Mouse (Mus musculus) liver, embryonic 14.5 days (tissue): ENCODE measurements around the gene Gm572. TPM values are rescaled to one million over a fixed set of nuclear protein-coding genes. Genes with fewer than 3 reads are reported as not detected.

ENCODE experiments used
- ATAC-seq: fragments of 200-750 bp; cut with Nextera tagmentation; 2 replicates; pipeline ENCODE4 v1.8.0; 2017; ENCODE audit warnings: moderate number of reproducible peaks, mild to moderate bottlenecking, moderate library complexity; ENCODE audit not compliant: insufficient read depth
- DNase-seq, 3 experiments: peaks; one replicate each; pipeline ENCODE4 v3.0.0-alpha.2; 2012 to 2013; ENCODE audit warnings: low read depth in 3 of 3, low spot score in 3 of 3
- H3K27ac ChIP-seq: fragments of 300-500 bp; sonication (generic); 2 replicates; pipeline ENCODE4 v1.5.1; 2014; ENCODE audit warnings: moderate library complexity, mild to moderate bottlenecking, control low read depth, inconsistent platforms
- H3K27me3 ChIP-seq: fragments of 300-500 bp; sonication (generic); 2 replicates; pipeline ENCODE4 v1.6.1; 2014; ENCODE audit warnings: mild to moderate bottlenecking, low read length, moderate library complexity; ENCODE audit not compliant: control insufficient read depth, insufficient read depth
- H3K36me3 ChIP-seq: fragments of 300-500 bp; sonication (generic); replicated peaks from 2 replicates; pipeline ENCODE4 v1.6.1; 2014; ENCODE audit warnings: low read depth; ENCODE audit not compliant: control insufficient read depth, insufficient read depth
- H3K4me1 ChIP-seq, 2 experiments: fragments of 200-500 bp in 1 of 2; fragments of 300-500 bp in 1 of 2; sonication (generic) in 1 of 2; replicated peaks; 2 replicates each; pipeline ENCODE4 v1.6.1; 2012 to 2014; ENCODE audit warnings: antibody characterized with exemption in 1 of 2, inconsistent platforms in 1 of 2, low read length in 1 of 2; ENCODE audit not compliant: control insufficient read depth in 2 of 2, insufficient read depth in 2 of 2
- H3K4me2 ChIP-seq: fragments of 300-500 bp; sonication (generic); 2 replicates; pipeline ENCODE4 v1.6.1; 2014; ENCODE audit warnings: low read depth, mild to moderate bottlenecking, control low read depth, moderate library complexity
- H3K4me3 ChIP-seq, 2 experiments: fragments of 200-500 bp in 1 of 2; fragments of 300-500 bp in 1 of 2; sonication (generic) in 1 of 2; 2 replicates each; pipeline ENCODE4 v1.5.1; 2012 to 2014; ENCODE audit warnings: low read depth in 2 of 2, low read length in 2 of 2, mild to moderate bottlenecking in 2 of 2, control low read depth in 1 of 2, inconsistent platforms in 1 of 2, moderate library complexity in 1 of 2; ENCODE audit not compliant: insufficient read depth in 1 of 2
- H3K9ac ChIP-seq: fragments of 300-500 bp; sonication (generic); replicated peaks from 2 replicates; pipeline ENCODE4 v1.6.1; 2014; ENCODE audit warnings: mild to moderate bottlenecking, control low read depth, moderate library complexity
- H3K9me3 ChIP-seq: fragments of 300-500 bp; sonication (generic); 2 replicates; pipeline ENCODE4 v1.6.1; 2016; ENCODE audit warnings: low read length, mixed read lengths; ENCODE audit not compliant: control insufficient read depth
- CTCF ChIP-seq: IDR thresholded peaks from 2 replicates; pipeline ENCODE4 v1.5.1; 2016; ENCODE audit warnings: antibody characterized with exemption, low read depth, control low read depth
- EP300 ChIP-seq: IDR thresholded peaks from 2 replicates; pipeline ENCODE4 v1.6.1; 2016; ENCODE audit warnings: antibody characterized with exemption, low read depth
- WGBS: fragments of 180-500 bp; shearing (Covaris S2); extraction: QIAGEN DNeasy Blood & Tissue Kit; methylation state at CpG from one replicate; pipeline ENCODE4 v1.1.7; 2014; ENCODE audit not compliant: insufficient replicate concordance; 5-methylcytosine and 5-hydroxymethylcytosine counted together
- polyA plus RNA-seq, 2 experiments: library from polyadenylated mRNA; depleted of rRNA in 1 of 2; stranded (reverse) in 1 of 2; unstranded in 1 of 2; fragments of >200 nt; fragmentation: Nextera tagmentation in 1 of 2; extraction: Ambion mirVana in 1 of 2; gene quantifications; 2 replicates each; pipeline versions ENCODE4 v1.2.1 to v1.2.3; 2012 to 2014

The Gm572 gene
- polyA plus RNA-seq, 2 experiments: not detected

GRCm38 (mm10) chr4:148671230-148671947, 28.3 kb downstream of the Gm572 start:
- Histone ChIP-seq H3K9me3 (no peaks in the 10 kb centered on the region), H3K9ac (no peak overlapping the region; the same call in 1 of the 2 replicates), H3K4me3 (no peak overlapping the region; a peak in 1 of 4 replicates), H3K4me2 (peak overlapping the region; percentile 64), H3K27me3 (no peaks in the 10 kb centered on the region), H3K4me1 (peaks cover 23 to 30% of the 10 kb centered on the region in 2 experiments), H3K36me3 (no peaks in the 10 kb centered on the region), H3K27ac (no peak overlapping the region)
- no peak for TF ChIP-seq CTCF
- TF ChIP-seq EP300: peak; percentile 67
- ATAC-seq (peak; percentile 82), DNase-seq (peak in 1 of 3 experiments; percentile 58)
- 2% methylated on average over 16 of the region's 16 CpGs for WGBS

GRCm38 (mm10) chr4:148675043-148675442, 31.9 kb downstream of the Gm572 start:
- TF ChIP-seq EP300: no peak
- TF ChIP-seq CTCF: no peak
- no peak overlapping the region for H3K27ac ChIP-seq
- H3K36me3 ChIP-seq: no peaks in the 10 kb centered on the region
- H3K4me3 ChIP-seq: no peak overlapping the region
- H3K9me3 ChIP-seq: no peaks in the 10 kb centered on the region
- ATAC-seq (no peak), DNase-seq (no peak)
- H3K9ac ChIP-seq: no peak overlapping the region
- no peak overlapping the region for H3K4me2 ChIP-seq
- WGBS: 32% methylated on average over 7 of the region's 7 CpGs
- peaks cover 29 to 42% of the 10 kb centered on the region in 2 experiments for H3K4me1 ChIP-seq
- no peaks in the 10 kb centered on the region for H3K27me3 ChIP-seq

GRCm38 (mm10) chr4:148676188-148676960, 33.3 kb downstream of the Gm572 start:
- no peak overlapping the region for H3K27ac ChIP-seq
- H3K36me3 ChIP-seq: no peaks in the 10 kb centered on the region
- peak; percentile 21; the same call in 1 of the 2 replicates for ATAC-seq
- H3K9me3 ChIP-seq: no peaks in the 10 kb centered on the region
- no peak overlapping the region for H3K4me2 ChIP-seq
- H3K4me3 ChIP-seq: no peak overlapping the region
- H3K4me1 ChIP-seq: peaks cover 28 to 44% of the 10 kb centered on the region in 2 experiments
- 24% methylated on average over 16 of the region's 16 CpGs for WGBS
- H3K27me3 ChIP-seq: no peaks in the 10 kb centered on the region
- no peak for TF ChIP-seq CTCF
- TF ChIP-seq EP300: no peak
- H3K9ac ChIP-seq: no peak overlapping the region
- DNase-seq: no peak

GRCm38 (mm10) chr4:148676961-148677637, 34.0 kb downstream of the Gm572 start:
- no peak overlapping the region for H3K4me3 ChIP-seq
- ATAC-seq: no peak
- H3K36me3 ChIP-seq: no peaks in the 10 kb centered on the region
- no peak for DNase-seq
- no peaks in the 10 kb centered on the region for H3K9me3 ChIP-seq
- peak; percentile 20; the same call in 1 of the 2 replicates for TF ChIP-seq CTCF
- no peak for TF ChIP-seq EP300
- H3K27ac ChIP-seq: no peak overlapping the region
- no peaks in the 10 kb centered on the region for H3K27me3 ChIP-seq
- peaks cover 24 to 40% of the 10 kb centered on the region in 2 experiments for H3K4me1 ChIP-seq
- H3K4me2 ChIP-seq: no peak overlapping the region
- whole genome bisulfite sequencing: 41% methylated on average over 20 of the region's 20 CpGs
- H3K9ac ChIP-seq: no peak overlapping the region
